Comparison of ENCODE assay signal across 12 mouse cellular contexts in genomic region chr9:98497990-98498389, GRCm38 (mm10). TPM values are rescaled to one million over a fixed set of nuclear protein-coding genes. Genes with fewer than 3 reads are reported as not detected.
DNase-seq lines count a peak whose midpoint lies in the region; ATAC-seq and TF ChIP-seq lines count a peak whose summit lies in the region.
"Had no signal": no experiment of that assay in that cellular context is flagged by ENCODE, and none has a peak within 500 bp of the region (broad histone marks: within the 10 kb centered on the region; RNA-seq: fewer than 3 reads in every experiment).

No protein-coding gene starts in this region.

- DNase-seq in lung, adult 2 months, result no peak
- peak; percentile 16 for DNase-seq in heart, postnatal 0 days (ENCODE audit: low spot score)
- peak; percentile 38 for DNase-seq in kidney, adult 9 months
- no peak for DNase-seq in frontal cortex, postnatal 25 days (ENCODE audit: low spot score in 2 of 2)
- no peak for DNase-seq in layer of hippocampus, adult 11-12 months (ENCODE audit: low spot score)
- DNase-seq: right cerebral cortex, adult 18-20 months had no signal

- no peak for TF ChIP-seq EP300 in heart, postnatal 0 days (IDR thresholded peaks at IDR 0.05; ENCODE audit: low read depth)

- no peak overlapping the region for H3K4me3 ChIP-seq in lung, embryonic 15.5 days
- no peak overlapping the region for H3K4me3 ChIP-seq in lung, adult 2 months (replicated peaks; ENCODE audit: extremely low read depth, low read depth, low read length)
- H3K4me3 ChIP-seq in heart, postnatal 0 days (ENCODE audit: low read depth, low read length), result no peak overlapping the region
- H3K4me3 ChIP-seq in stomach, embryonic 15.5 days (replicated peaks), result no peak overlapping the region

- TF ChIP-seq POLR2A in lung, adult 2 months (IDR thresholded peaks at IDR 0.05; ENCODE audit: borderline replicate concordance, extremely low read depth, low read depth, low read length), result no peak

- peak overlapping the region; percentile 4; the same call in 1 of the 2 replicates for H3K4me2 ChIP-seq in lung, embryonic 15.5 days
- H3K4me2 ChIP-seq in heart, postnatal 0 days (ENCODE audit: low read depth, low read length), result no peak overlapping the region
- H3K4me2 ChIP-seq in stomach, embryonic 15.5 days, result peak overlapping the region; percentile 33; the same call in 1 of the 2 replicates

- no peaks in the 10 kb centered on the region for H3K36me3 ChIP-seq in lung, embryonic 15.5 days
- H3K36me3 ChIP-seq in heart, postnatal 0 days (replicated peaks; ENCODE audit: control insufficient read depth, insufficient read depth, low read length), result no peaks in the 10 kb centered on the region
- H3K36me3 ChIP-seq in stomach, embryonic 15.5 days, result no peaks in the 10 kb centered on the region

- no peak for TF ChIP-seq CTCF in lung, adult 2 months (IDR thresholded peaks at IDR 0.05; ENCODE audit: insufficient read depth, low read length)
- TF ChIP-seq CTCF in heart, postnatal 0 days (IDR thresholded peaks at IDR 0.05; ENCODE audit: low read depth), result no peak

- 0 out of 2 replicates have a peak overlapping the region, but pooled peaks have one; percentile 25 for H3K27ac ChIP-seq in lung, embryonic 15.5 days
- H3K27ac ChIP-seq in heart, postnatal 0 days (ENCODE audit: low read depth), result peak overlapping the region; percentile 64
- H3K27ac ChIP-seq in stomach, embryonic 15.5 days, result peak overlapping the region; percentile 75

- no peaks in the 10 kb centered on the region for H3K27me3 ChIP-seq in lung, embryonic 15.5 days
- no peaks in the 10 kb centered on the region for H3K27me3 ChIP-seq in heart, postnatal 0 days (ENCODE audit: control insufficient read depth, insufficient read depth, low read length)
- H3K27me3 ChIP-seq in stomach, embryonic 15.5 days (replicated peaks), result no peaks in the 10 kb centered on the region

- no peak for ATAC-seq in lung, embryonic 15.5 days (ENCODE audit: borderline replicate concordance, extremely low read depth, low FRiP score, low TSS enrichment)
- ATAC-seq in heart, postnatal 0 days (ENCODE audit: insufficient read depth, low read depth), result peak; percentile 63; the same call in 1 of the 2 replicates
- no peak for ATAC-seq in stomach, embryonic 15.5 days (ENCODE audit: insufficient read depth, low FRiP score, low read depth)

- H3K9me3 ChIP-seq in lung, embryonic 15.5 days, result no peaks in the 10 kb centered on the region
- H3K9me3 ChIP-seq in heart, postnatal 0 days (replicated peaks; ENCODE audit: control insufficient read depth, low read length), result no peaks in the 10 kb centered on the region
- H3K9me3 ChIP-seq in stomach, embryonic 15.5 days, result no peaks in the 10 kb centered on the region

- 26% methylated on average over 6 of the region's 6 CpGs for WGBS in lung, embryonic 15.5 days
- 18% methylated on average over 6 of the region's 6 CpGs for WGBS in lung, adult 2 months
- WGBS in heart, postnatal 0 days, result 42% methylated on average over 6 of the region's 6 CpGs
- WGBS in stomach, embryonic 15.5 days, result 22% methylated on average over 6 of the region's 6 CpGs

- peaks cover 25% of the 10 kb centered on the region for H3K4me1 ChIP-seq in lung, embryonic 15.5 days
- 0 out of 2 replicates have a peak, but pooled peaks cover 4% of the 10 kb centered on the region for H3K4me1 ChIP-seq in lung, adult 2 months (ENCODE audit: control insufficient read depth, insufficient read depth, low read length)
- H3K4me1 ChIP-seq in heart, postnatal 0 days (ENCODE audit: control insufficient read depth, insufficient read depth), result no peaks in the 10 kb centered on the region
- peaks cover 23% of the 10 kb centered on the region for H3K4me1 ChIP-seq in stomach, embryonic 15.5 days

- H3K9ac ChIP-seq in lung, embryonic 15.5 days, result no peak overlapping the region
- no peak overlapping the region for H3K9ac ChIP-seq in heart, postnatal 0 days (replicated peaks; ENCODE audit: low read depth, low read length)
- no peak overlapping the region for H3K9ac ChIP-seq in stomach, embryonic 15.5 days

RNA-seq across cellular contexts. Expression of gene Rbp2, which starts 12.1 kb away (rescaled TPM):
- polyA plus RNA-seq in lung, embryonic 15.5 days (2015; fragmentation: Nextera tagmentation; extraction: Ambion mirVana), result 0.61 and 1.0 TPM in 2 replicates
- polyA plus RNA-seq in lung, adult 2 months (2012; rRNA removed), result 0.40 and 12.4 TPM in 2 replicates
- total RNA-seq in heart, postnatal 0 days (2014; rRNA removed; ENCODE audit: low replicate concordance), result not detected in 2 replicates
- polyA plus RNA-seq in heart, postnatal 0 days (2015; fragmentation: Nextera tagmentation; extraction: Ambion mirVana), result 0.21 TPM in 1 of 2 replicates, not detected in the other
- 69.8 and 72.8 TPM in 2 replicates for polyA plus RNA-seq in stomach, embryonic 15.5 days (2015; fragmentation: Nextera tagmentation; extraction: Ambion mirVana)
- total RNA-seq: gastrocnemius, postnatal 36 days; left cerebral cortex, postnatal 36 days; megakaryocyte, adult 5-6 weeks; MEL had no signal

Comparison
In these comparisons a context has a peak if more than half of its experiments do, and no peak if none do; other contexts are left out.
1. H3K27ac ChIP-seq: peak in every context shown above with its lines; median percentile 75 in stomach, embryonic 15.5 days; 64 in heart, postnatal 0 days; 25 in lung, embryonic 15.5 days.
2. DNase-seq: peak in heart, postnatal 0 days (single experiment) and kidney, adult 9 months (single experiment); none in lung, adult 2 months (single experiment), frontal cortex, postnatal 25 days (0 of 2) and layer of hippocampus, adult 11-12 months (single experiment).